Mouse (Mus musculus) urinary bladder, postnatal 25 days (tissue): ENCODE results near the gene Cotl1.
"Not testable (repeated sequence)": the region's sequence is repeated elsewhere in the genome, so short reads cannot be mapped to it uniquely, and the experiment has no call there.

Source experiments
- DNase-seq: peaks from one replicate; pipeline ENCODE4 v3.0.0; 2022; ENCODE audit warnings: low spot score

Cotl1 gene

GRCm38 (mm10) chr8:119840275-119840808, at the start of gene Cotl1:
Gene Cotl1, minus strand, starts transcription at chr8:119840544.
- DNase-seq: peak; percentile 98

DNA sequence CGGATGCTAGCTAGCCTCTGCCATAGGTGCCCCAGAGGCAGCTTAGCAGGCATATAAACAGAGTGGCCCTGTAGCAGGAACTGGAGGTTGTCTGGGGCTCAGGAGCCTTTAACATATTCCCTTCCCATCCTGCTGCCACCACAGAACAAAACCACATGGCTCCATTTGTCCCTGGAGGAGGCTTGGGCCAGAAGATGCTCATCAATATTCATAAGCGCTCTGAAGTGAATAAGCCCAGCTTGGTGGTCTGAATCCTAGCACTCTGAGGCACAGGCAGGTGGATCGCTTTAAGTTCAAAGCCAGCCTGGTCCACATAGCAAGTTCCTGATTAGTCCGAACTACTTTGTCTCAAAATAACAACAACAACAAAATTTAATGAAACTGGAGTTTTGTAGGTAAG, 47.7 kb upstream of the Cotl1 start:
- no peak for DNase-seq

DNA sequence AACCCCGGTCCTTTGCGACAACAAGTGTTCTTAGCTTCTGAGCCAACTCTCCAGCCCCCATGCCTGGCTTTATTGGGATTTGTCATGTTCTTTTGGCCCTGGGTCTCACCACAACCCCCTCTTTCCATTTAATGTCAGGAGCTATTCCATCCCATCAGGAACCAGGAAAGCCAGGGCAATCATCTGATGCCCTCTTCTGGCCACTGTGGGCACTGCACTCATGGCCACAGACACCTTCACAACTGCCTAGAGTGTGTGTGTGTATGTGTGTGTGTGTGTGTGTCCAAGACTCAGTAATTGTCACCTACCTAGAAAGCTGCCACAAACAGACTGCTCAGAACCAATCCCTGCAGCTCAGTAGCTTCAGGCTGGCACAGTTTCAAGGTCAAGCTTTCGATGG, 46.8 kb upstream of the Cotl1 start:
- peak; percentile 23 for DNase-seq

GRCm38 (mm10) chr8:119885612-119886011, 45.3 kb upstream of the Cotl1 start:
- DNase-seq: peak; percentile 20

- DNase-seq: no peak
These were observed 42.9 kb upstream of the Cotl1 start for GRCm38 (mm10) chr8:119883281-119883680.

GRCm38 (mm10) chr8:119881917-119882316, 41.6 kb upstream of the Cotl1 start:
- no peak for DNase-seq

- DNase-seq: no peak
These were observed 41.0 kb upstream of the Cotl1 start for GRCm38 (mm10) chr8:119881301-119881700.

GRCm38 (mm10) chr8:119873181-119873580, 32.8 kb upstream of the Cotl1 start:
- DNase-seq: no peak

DNA sequence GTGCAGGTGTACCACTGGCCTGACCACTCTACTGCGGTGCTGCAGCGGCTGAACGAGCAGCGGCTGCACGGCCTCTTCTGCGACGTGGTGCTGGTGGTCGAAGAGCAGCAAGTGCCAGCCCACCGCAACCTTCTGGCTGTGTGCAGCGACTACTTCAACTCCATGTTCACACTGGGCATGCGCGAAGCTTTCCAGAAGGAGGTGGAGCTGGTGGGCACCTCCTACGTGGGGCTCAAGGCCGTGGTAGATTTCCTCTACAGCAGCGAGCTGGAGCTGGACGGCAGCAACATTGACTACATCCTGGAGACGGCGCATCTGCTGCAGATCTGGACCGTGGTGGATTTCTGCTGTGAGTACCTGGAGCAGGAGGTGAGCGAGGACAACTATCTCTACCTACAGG, 29.3 kb upstream of the Cotl1 start:
- no peak for DNase-seq

GRCm38 (mm10) chr8:119862749-119863148, 22.4 kb upstream of the Cotl1 start:
- no peak for DNase-seq

DNA sequence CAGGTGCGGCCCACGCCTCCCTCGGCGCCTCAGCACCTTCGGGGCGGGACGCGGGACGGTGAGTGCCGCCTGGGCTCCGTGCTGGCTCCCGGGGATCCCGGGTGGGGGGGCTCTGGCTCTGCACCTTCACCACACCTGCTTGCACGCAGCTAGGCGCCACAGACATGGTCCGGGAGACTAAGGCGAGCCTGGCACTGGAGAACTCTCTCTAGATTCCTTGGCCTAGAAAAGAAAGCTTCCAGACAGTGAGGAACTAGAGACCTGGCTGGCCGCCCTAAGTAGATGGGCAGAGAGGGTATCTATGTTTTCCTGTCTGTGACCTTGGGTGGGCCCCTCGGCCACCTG, 22.0 kb upstream of the Cotl1 start:
- no peak for DNase-seq

DNA sequence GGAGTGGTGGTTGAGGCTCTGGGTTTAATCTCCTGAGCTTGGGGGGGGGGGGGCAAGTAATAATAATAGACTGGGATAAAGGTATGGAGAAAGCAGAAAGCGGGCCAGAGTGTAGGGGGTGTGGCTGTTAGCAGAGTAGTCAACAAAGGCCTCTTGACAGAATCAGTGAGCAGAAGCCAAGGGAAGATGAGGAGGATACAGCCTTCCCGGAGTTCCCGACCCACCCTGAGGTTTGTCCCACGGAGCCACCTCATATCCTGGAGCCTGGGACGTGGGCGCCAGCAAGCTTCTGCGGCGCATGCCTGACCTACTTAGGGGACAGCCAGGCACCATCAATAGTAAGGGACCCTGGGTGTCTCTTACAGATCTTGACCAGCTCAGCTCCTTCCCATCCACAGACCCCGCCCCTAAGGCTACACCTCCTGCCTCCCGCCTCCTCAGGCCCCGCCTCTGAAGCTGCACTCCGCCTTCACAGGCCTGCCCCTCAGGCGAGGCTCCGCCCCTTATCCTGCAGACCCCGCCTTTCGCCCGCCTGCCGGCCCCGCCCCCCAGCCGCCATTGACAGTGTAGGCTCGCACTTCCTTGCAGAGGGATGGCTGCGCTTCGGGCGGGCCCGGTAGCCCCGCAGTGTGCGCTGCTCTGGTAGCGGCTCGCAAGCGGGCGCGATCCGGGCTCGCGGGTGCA, 21.5 kb upstream of the Cotl1 start, which contains the start of gene Klhl36:
Gene Klhl36 (plus strand): TSS at position 561 of the 684 bp plus-strand sequence.
- DNase-seq: peak; percentile 97

- DNase-seq: no peak
These were observed 17.4 kb upstream of the Cotl1 start for GRCm38 (mm10) chr8:119857767-119858166.

- DNase-seq: no peak
These were observed 15.3 kb upstream of the Cotl1 start for GRCm38 (mm10) chr8:119855656-119856055.

DNA sequence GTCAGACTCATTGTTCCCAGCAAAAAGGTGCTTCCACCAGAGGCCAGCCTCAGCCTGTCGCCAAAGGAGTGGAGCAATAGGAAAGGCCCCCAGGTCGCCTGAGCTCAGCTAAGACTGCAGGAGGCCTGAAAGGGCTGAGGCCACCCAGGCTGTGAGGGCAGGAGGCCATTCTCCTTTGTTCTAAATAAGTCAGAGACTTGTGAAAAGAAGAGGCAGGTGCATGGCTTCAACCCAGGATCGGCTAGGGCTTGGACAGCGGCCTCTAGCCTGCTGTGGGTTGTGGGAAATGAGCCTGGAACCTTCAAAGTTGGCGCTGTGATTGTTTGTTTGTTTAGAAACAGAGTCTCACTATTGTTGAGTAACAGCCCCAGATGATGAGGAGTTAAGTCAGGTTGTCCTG, 13.7 kb upstream of the Cotl1 start:
- no peak for DNase-seq

- no peak for DNase-seq
These were observed 13.2 kb upstream of the Cotl1 start for GRCm38 (mm10) chr8:119853521-119853920.

GRCm38 (mm10) chr8:119847232-119847922, 7.0 kb upstream of the Cotl1 start:
- DNase-seq: no peak

DNA sequence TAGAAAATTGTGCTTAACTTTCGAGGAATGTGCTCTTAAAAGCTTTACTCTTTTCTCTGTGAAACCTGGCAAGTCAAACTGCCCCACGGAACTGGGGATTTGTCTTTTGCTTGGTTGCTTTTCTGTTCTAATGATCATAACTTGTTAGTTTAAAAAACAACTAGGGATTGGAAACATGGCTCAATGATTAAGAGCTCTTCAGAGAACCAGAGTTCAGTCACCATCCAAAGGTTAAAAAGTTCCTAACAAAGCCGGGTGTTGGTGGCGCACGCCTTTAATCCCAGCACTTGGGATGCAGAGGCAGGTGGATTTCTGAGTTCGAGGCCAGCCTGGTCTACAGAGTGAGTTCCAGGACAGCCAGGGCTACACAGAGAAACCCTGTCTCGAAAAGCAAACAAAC, 5.4 kb upstream of the Cotl1 start:
- DNase-seq: not testable (repeated sequence)

GRCm38 (mm10) chr8:119844577-119844976, 4.2 kb upstream of the Cotl1 start:
- DNase-seq: no peak

- DNase-seq: peak; percentile 79
These were observed 3.1 kb upstream of the Cotl1 start for GRCm38 (mm10) chr8:119843444-119843843.

- no peak for DNase-seq
These were observed 614 bp upstream of the Cotl1 start for GRCm38 (mm10) chr8:119840905-119841411.

DNA sequence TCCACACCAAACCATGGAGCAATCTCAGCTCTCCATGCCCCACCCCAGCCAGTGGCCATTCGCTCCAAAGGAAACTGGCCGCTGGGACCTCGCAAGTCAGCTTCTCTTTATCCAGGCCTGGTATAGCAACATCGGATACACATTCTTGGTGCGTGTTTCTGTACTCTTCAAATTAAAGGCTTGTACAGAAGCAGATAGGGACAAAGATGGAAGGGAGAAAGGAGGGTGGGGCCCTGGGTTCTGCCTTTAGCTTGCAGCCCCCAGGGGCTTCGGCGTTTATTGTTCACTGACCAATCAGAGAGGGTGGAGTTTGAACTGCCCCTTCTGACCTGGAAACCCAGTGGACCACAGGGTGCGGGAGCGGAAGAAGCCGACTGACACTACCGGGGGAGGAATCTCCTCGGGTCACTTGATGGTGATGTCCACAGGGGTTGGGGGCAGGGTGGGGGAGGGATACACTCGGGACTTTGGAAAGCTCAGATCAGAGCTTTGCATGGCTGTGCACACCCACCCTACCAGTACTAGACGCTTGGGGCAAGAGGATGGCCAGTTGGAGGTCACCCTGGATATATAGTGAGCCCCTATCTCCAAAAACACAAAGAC, 824 bp downstream of the Cotl1 start:
- no peak for DNase-seq

DNA sequence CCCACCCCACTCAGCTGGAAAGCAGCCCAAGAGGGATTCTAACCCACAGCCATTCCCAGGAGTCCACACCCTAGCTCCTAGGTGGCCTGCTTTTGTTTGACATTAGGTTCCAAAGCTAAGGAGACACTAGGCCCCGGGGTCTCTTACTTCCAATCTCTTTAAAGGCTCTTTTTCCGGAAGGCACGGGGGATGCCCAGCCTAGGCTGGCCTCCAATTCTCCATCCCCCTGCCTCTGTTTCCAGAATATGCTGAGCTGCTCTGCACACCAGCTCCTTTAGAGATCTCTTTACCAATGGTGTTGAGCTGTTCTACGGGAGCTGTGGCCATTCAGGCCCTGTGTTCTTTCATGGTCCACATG, 1.4 kb downstream of the Cotl1 start:
- no peak for DNase-seq
